Mouse (Mus musculus) MEL (cell line): ENCODE results near the gene Abca8b.
"Not testable (repeated sequence)": the region's sequence is repeated elsewhere in the genome, so short reads cannot be mapped to it uniquely, and the experiment has no call there.

Experiments
- CHD2 ChIP-seq: IDR thresholded peaks from 2 replicates; pipeline ENCODE4 v1.6.1; 2011; ENCODE audit warnings: low read length, improper control_type of control experiment
- CTCF ChIP-seq, 3 experiments: IDR thresholded peaks in 2 of 3; conservative IDR thresholded peaks in 1 of 3; 2 replicates each; pipeline ENCODE4 v1.5.1; 2011 to 2012; ENCODE audit warnings: low read length in 3 of 3, low read depth in 2 of 3, mild to moderate bottlenecking in 2 of 3, improper control_type of control experiment in 1 of 3, inconsistent platforms in 1 of 3, mixed read lengths in 1 of 3, moderate library complexity in 1 of 3; ENCODE audit not compliant: control insufficient read depth in 1 of 3, insufficient read depth in 1 of 3, poor library complexity in 1 of 3, severe bottlenecking in 1 of 3
- POLR2A ChIP-seq, 2 experiments: IDR thresholded peaks; 2 replicates each; pipeline ENCODE4 v1.6.1; 2011 to 2012; ENCODE audit warnings: low read length in 2 of 2, mild to moderate bottlenecking in 2 of 2, control low read depth in 1 of 2, improper control_type of control experiment in 1 of 2, low read depth in 1 of 2, moderate library complexity in 1 of 2; ENCODE audit not compliant: control insufficient read depth in 1 of 2, insufficient read depth in 1 of 2, poor library complexity in 1 of 2
- RAD21 ChIP-seq: IDR thresholded peaks from 2 replicates; pipeline ENCODE4 v1.6.1; 2011; ENCODE audit warnings: mild to moderate bottlenecking, low read depth, low read length, improper control_type of control experiment
- TCF12 ChIP-seq: IDR thresholded peaks from 2 replicates; pipeline ENCODE4 v1.6.1; 2014; ENCODE audit warnings: low read depth, mild to moderate bottlenecking, inconsistent platforms, low read length, improper control_type of control experiment, moderate library complexity

DNA sequence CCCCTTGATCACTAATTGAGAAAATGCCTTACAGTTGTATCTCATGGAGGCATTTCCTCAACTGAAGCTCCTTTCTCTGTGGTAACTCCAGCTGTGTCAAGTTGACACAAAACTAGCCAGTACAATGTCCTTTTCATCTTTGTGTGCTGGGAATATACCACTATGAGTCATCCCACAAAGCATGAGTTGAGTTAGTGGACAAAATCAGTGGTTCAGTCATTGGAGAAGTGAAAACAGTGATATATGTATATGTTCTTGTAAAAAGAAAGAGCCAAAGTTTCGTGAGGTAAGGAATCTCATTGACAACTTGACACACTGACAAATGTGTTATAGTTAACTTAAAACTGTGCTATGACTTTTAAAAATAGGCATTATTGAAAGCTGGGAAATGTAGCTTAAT lies 83.5 kb downstream of the Abca8b start:
- TF ChIP-seq POLR2A (IDR thresholded peaks at IDR 0.05; ENCODE audit: control insufficient read depth in 1 of 2, insufficient read depth in 1 of 2, low read depth in 1 of 2, low read length in 2 of 2, poor library complexity in 1 of 2); CTCF (IDR thresholded peaks at IDR 0.05 in 2 of 3, conservative IDR thresholded peaks at IDR 0.05 in 1 of 3; ENCODE audit: control insufficient read depth in 1 of 3, insufficient read depth in 1 of 3, low read depth in 2 of 3, low read length in 3 of 3, poor library complexity in 1 of 3, severe bottlenecking in 1 of 3); RAD21; TCF12; CHD2: not testable (repeated sequence)
